Mouse (Mus musculus): ENCODE results near the gene Arrb2.
"Not testable (repeated sequence)": the region's sequence is repeated elsewhere in the genome, so short reads cannot be mapped to it uniquely, and the experiment has no call there.

Gene Arrb2

DNA sequence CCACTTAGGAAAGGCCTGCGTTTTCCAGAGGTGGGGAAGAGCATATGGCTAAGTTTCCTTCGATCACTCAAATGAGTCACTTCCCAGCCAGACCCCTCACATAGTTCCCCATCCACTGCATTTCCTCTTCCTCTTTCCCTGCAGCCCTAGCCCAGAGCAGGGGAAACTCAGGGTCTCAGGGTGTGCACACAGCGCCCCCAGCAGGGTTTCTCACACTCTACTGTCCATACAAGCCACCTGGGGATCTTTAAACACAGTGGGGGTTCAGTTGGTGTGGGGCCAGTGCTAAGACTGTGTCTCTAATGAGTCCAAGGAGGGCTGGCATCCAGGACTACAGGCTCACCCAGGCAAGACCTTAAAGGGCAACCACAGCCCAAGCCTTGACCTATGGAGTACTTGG is 14.3 kb downstream of the Arrb2 start:
- DNase-seq = no peak

DNA sequence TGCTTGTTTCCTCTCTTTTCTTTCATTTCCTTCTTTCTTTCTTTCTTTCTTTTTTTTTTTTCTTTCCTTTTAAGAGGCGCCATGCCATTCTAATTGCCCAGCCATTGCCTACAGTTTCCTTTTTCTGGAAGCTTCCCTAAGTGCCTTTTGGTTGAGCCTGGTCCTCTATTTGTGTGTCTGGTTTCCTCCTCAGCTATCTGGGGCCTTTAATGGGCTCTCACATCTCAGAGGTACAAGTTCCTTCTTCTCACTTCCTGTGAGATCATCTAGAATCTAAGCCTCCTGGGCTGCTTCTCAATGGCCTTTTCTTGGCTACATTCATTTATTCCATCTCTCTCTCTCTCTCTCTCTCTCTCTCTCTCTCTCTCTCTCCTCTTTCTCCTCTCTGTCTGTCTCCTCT is 14.9 kb downstream of the Arrb2 start:
- no peak for DNase-seq

DNA sequence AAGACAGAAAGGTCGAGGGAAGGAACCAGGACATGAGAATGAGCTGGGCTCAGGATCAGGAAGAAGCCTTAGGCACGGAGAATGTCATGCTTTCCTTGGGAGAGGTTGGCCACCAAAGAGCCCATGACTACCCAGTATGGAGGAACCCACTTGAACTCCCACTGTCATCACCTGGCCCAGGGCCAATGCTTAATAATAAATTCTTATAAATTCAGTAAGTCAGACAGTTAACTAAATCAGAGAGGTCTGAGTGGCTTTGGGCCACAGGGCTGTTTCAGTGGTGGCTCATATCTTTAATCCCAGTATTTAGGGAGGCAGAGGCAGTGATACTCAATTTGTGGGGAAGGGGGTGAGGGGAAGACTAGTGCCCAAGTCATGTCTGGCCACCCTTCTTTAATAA is 18.5 kb downstream of the Arrb2 start:
- DNase-seq = no peak

DNA sequence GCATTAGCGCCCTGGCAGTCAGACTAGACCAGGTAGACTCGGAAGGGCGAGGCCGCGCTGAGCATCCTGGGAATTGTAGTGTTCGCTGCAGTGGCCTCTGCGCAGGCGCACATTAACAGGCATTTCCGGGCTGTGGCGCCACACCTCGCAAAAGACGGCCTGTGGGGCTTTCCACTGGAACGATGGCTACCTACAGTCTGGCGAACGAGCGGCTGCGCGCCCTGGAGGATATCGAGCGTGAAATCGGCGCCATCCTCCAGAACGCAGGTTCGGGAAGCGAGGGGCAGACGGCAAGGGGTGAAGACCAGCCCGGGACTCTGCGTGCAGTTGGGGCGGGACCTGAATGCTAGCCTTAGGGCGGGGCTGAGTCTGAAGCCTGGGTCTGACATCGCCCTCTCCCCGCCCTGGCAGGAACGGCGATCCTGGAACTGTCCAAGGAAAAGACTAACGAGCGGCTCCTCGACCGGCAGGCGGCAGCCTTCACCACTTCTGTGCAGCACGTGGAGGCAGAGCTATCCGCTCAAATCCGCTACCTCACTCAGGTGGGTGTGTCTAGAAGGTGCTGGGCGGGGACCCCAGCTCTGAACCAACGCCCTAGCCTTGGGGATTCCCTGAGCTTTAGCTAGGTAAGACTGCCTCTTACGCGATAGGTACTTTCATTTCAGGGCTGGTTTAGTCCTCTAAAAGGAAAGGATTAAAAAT is 19.5 kb downstream of the Arrb2 start, which contains the start of gene Med11:
Gene Med11 (plus strand): TSS at position 123 of the 702 bp plus-strand sequence.
- peak; percentile 93 for DNase-seq

DNA sequence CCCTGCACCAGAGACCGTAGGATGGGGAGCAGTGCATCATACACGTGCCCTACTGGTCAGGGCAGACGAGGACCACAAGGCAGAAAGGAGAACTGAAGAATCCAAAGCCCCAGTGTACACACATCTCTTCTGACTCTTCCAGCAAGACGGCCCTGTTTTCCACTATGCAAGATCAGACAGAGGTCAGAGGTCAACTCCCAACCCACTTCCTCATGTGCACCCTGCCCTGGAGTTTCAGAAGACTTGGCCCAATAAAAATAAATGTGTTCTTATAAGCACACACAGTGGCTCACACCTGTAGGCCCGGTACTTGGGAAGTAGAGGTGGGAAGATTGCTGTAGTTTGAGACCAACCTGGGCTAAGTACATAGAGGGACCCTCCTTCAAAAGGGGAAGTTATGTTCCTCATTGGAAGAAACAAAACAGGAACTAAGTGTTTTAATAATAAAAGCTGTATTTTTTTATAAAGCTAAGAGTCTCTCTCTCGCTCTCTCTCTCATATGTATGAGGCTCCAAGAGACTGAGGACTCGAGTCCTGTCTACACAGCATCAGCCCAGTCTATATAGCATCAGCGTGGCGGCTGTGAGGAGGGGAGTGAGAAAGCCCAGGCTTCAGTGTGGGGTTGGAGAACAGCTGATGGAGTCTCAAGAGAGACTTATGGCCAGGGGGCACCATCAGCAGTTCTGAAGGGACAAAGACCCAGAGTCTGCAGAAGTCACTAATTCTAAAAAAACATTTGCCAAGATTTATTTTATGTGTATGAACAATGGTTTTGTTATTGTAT is 21.0 kb downstream of the Arrb2 start:
- DNase-seq = no peak

DNA sequence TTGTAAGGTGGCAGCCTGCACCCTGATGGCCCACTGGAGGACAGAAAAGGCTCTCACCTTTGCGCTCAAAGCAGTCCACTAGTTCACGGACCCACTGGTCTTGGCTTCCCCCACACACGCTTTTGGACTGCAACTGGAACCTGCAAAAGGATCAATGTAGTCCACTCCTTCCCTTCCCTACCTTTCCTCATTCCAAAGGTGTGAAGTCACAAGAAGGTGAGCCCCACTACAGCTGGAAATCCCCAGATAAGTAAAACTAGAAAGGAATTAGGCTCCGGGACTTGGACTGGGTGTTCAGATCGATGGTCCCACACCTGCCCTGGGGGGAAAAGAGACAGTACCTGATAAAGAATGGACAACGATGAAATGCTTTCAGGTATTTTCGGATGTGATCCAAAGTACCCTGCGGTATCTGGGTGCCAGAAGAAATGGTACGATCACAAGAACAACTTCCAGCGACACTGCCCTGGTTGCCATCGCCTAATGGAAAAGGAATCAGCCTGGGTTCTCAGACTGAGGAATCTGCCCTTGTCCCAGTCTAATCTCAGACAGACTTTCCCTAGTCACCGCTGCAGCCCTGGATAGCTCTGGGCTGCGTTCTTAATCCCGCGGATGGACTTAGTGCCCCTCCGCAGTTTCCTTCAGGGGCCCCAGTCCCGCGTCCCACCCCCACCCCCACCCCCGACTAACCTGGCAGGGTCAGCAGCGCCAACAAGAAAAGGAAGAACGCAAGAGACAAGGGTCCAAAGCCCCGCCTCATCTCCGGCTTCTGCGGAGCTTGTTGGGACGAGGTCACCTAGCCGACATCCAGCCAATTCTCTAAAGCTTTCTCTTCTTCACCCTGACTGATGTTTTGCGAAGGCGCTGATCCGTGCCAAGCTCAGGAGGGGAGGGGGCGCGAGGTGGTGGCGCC is 26.5 kb downstream of the Arrb2 start, which contains the start of gene Zmynd15:
Gene Zmynd15 (plus strand): TSS at position 746 of the 913 bp plus-strand sequence.
- no peak for DNase-seq

DNA sequence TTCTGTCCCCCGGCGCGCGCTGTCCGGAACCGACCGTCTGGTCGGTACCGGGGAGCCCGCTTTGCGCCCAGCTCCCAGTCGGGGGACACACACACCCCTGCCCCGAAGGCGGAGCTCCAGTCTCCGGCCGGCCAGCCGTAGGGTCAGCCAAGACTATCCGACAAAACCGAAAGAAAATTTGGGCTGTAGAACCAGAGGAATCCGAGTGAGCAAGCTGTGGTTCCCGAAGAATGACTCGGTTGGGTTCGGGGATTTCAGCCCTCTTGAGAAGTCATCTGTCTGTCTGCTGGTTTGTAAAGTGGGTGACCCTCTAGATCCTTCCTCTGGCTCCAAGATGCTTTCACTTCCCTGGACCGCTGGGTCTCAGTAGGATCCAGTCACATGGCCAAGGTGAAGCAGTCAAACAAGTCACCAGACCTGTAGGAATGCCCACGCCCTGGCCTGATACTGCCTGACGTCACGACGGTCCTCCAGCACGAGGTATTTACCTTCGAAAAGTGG is 27.2 kb downstream of the Arrb2 start, which contains the start of gene Cxcl16:
Gene Cxcl16 (minus strand): TSS at position 384 of the 501 bp plus-strand sequence.
- DNase-seq = no peak

DNA sequence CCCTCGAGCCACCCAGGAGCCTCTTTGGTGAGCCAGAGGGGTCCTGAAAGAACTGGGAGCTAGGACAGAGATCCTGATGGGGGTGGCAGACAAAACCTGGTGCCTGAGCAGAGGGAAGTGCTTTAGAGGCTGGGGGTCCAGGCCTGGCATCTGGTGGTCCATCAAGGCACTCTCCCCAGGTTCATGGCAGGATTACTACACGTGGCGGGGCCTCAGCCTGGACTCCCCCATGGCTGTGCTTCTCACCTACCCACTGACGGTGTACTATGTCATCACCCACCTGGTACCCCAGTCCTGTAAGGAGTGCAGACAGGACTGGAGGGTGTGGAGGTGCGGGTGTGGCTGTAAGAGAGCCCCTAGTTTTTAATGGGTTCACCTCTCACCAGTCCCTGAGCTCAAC is 31.5 kb downstream of the Arrb2 start:
- DNase-seq = no peak

DNA sequence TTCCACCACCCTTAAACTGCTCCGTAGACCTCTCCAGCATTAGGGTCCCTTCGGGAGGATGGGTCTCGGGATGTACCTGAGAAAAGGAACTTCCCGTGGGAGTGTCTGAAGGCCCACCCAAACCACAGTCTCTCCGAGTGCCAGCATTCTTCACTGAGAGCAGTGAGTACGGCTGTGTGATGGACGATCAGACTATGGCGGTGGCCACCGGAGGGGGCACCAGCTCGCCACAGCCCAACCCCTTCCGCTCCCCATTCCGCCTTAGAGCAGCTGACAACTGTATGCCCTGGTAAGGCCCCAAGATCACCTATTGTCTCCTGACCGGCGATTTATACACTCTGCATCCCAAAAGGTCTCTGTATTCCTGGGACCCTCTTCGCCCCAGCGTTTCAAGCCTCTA is 32.8 kb downstream of the Arrb2 start:
- DNase-seq = no peak

DNA sequence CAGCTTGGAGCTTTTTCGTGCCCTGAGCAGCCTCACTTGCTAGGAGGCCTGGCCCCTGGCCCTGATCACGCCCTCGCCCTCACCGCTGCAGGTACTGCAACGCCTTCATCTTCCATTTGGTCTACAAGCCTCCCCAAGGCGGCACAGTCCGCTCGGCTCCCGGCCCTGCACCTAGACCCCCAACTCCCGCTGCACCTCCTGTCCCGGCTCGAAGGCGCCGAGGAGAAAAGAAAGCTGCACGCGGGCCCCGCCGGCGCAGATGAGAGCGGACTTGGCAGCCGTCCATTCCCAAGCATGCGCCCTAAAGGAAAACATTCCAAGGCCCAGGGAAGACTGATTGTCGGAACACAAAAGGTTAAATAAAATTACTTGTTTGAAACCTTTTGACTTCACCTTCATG is 33.4 kb downstream of the Arrb2 start:
- DNase-seq = no peak

DNA sequence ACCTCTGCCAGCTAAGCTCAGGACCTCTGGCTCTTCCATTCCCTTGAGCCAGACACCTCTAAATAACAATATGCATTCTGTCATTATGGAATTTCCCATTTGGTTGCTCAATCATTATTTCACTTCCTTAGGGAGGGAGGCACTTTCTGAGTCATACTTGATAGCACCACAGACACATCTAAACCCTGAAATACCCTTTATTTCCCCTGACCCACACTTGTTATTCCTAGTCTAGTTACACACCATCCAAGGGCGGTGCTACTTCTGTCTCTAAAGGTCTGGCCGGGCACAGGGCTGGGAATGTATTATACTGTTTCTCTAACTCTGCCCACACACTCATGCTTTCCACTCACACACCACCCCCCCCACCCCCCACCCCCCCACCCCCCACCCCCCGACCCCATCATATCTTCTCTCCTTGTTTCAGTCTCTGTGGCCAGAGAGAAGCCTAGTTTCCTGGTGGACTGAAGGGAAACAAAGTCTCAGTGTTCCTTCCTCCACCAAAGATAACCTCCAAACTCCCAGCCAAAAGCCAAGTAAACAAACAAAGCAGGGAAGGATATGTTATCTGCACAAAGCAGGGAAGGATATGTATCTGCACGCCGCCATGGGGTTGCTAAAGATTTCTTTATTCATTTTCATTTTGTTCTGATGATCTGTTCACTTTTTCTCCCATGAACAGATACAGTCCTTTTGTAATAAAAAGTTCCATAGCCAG is 35.6 kb downstream of the Arrb2 start:
- no peak for DNase-seq

DNA sequence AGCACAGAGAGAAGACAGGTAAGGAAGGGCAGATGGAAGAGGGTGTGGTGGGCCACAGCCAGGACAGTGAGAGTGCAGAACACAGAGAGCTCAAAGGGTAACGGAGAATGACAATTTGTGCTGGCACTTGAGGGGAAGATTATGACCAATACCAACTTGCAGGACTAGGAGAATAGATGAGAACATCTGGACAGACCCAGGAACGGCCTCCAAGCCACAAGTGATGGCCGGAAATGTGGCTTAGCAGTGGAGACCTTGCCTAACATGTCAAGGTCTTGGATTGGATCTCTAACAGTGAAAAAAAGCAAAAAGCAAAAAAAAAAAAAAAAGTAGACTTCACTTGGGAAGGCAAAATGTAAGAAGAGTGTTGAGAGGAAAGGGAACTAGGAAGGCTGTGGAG is 37.3 kb downstream of the Arrb2 start:
- DNase-seq = no peak

DNA sequence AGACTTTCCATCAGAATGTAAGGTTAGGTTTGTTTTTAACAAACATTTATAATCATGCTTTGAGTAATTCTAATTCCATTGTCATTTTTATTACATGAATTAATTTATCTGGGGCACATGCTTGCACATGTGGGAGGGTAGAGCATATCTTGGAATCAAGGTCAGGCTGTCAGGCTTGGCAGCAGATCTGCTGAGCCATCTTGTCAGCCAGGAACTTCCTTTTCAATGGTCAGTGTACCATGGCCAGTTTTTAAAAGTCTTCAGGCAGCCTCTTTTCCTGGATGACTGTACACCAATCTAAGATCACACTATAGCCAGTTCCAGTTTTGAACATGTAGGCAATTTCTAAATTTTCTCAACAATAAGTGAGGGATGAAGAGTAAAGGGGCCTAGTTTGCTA is 40.3 kb downstream of the Arrb2 start:
- no peak for DNase-seq

DNA sequence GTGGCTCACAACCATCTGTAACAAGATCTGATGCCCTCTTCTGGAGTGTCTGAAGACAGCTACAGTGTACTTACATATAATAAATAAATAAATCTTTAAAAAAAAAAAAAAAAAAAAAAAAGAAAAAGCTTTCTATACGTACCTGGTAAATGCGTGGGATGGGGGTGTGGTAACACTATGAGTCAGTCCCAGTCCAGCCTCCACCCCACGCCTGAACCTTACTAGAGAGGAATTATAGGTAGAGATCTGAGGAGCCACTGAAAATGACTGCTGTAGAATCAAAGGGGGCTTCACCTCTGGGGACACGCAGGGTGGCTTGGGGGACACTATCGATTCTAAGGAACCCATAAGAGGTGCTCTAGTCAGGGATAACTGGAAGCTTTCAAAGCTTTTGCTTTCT is 40.9 kb downstream of the Arrb2 start:
- DNase-seq = not testable (repeated sequence)

DNA sequence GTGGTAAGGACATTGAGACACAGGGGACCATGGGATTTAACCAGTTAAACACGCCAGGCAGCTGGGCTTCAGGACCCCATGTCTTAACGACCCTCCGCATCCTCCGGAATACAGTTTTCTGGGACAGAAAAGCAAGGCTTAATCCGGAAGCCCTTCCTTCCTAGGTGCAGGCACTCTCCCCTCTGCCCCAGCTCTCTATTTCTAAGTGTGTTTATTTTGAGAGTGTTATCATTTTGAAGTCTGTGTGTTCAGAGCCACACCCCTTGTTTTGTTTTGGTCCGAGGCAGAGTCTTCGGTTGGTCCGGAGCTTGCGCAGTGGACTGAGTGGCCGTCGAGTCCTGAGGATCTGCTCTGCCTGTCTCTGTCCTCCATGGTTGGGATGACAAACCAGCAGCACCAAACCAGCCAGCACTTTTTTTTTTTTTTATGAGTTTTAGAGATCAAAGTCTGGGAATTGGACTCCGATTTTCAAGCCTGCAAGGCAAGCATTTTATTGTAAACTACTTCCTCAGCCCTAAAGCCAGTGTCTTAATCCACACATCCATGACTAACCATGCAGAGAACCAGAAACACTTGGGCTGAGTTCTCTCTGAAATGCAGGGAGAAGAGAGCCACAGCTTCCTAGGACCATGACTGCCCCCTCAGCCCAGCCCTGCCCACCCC is 42.6 kb downstream of the Arrb2 start:
- DNase-seq = no peak

DNA sequence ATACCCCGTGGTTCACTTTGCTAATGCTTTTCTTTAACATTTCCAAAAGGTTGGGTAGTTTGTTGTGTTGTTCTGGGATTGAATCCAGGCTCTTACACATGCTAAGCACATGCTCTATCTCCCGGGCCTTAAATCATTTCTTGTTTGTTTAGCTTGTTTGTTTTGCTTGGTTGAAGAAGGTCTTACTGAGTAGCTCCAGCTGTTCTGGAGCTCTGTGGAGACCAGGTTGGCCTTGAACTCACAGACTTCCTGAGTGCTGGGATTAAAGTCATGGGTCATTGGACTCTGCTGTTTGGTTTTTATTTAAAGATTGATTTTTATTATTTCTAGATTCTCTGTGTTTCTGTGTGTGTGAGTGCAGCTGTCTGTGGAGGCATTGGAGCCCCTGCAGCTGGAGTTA is 53.1 kb downstream of the Arrb2 start:
- DNase-seq = no peak

DNA sequence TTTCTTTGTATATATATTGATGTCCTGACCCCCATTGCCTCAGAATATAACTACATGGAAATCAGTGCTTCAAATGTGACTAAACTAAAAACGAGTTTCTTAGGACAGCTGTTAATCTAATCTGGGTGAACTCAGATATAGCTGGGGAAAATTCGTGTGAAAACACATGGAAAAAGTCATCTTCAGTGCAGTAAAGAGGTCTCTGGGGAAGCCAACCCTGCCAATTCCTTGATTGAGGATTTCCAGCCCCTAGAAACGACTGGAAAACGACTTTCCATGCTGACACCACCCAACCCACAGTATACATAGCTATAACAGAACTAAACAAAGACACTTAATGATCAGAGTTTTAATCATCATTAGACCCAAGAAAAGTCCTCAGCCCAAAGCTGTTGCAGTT is 55.4 kb downstream of the Arrb2 start:
- no peak for DNase-seq

DNA sequence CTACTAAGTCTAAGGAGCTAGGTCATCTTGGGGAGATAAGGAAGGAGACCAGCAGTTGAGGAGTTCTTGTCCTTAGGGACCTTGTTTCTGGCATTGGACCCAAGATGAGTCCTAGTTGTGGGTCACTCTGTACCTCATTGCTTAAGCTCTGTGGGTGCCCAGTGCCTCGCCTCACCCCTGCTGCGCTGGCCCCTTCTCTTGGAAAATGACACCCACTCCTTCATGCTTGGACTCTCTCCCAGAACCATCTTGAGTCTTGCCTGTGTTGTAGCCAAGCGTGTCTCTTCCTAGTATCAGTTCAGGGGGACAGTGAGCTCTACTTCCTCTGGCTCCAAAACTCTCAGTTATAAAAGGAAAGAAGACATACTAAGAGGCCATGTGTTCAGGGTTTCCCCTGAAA is 56.7 kb downstream of the Arrb2 start:
- DNase-seq = no peak

DNA sequence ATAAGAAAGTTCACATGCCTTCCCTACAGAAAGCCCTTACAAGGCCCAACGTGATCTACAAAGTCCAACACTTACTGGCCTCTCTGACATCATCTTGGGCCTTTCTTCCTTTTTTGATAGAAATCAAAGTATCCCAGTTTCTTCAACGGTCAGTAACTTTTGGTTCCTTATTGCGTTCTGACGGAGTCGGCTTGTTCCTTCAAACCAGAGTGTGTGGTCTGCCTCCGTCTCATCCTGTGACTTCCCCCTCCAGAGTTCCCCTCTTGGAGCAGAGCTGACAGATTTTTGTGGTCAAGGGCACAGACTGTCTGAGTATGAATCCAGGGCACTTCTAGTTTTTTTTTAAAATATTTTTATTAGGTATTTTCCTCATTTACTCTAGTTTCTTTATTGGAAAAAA is 57.2 kb downstream of the Arrb2 start:
- DNase-seq = no peak

All from thymus, postnatal 25 days (tissue).